Mouse (Mus musculus) lung, embryonic 14.5 days (tissue): Measurements from ENCODE around the gene Tbck. TPM values are rescaled to one million over a fixed set of nuclear protein-coding genes. Genes with fewer than 3 reads are reported as not detected.
A peak's percentile ranks its signal among the peaks of the same experiment; 100 is the strongest.

Source experiments
- ATAC-seq: fragments of 200-750 bp; cut with Nextera tagmentation; 2 replicates; pipeline ENCODE4 v1.8.0; 2017; ENCODE audit warnings: mild to moderate bottlenecking, moderate TSS enrichment, moderate library complexity; ENCODE audit not compliant: insufficient read depth
- DNase-seq: peaks from one replicate; pipeline ENCODE4 v3.0.0-alpha.2; 2015
- H3K27ac ChIP-seq: fragments of 300-500 bp; sonication (generic); 2 replicates; pipeline ENCODE4 v1.5.1; 2014; ENCODE audit warnings: low read depth, mild to moderate bottlenecking, moderate library complexity
- H3K27me3 ChIP-seq: fragments of 300-500 bp; sonication (generic); 2 replicates; pipeline ENCODE4 v1.6.1; 2014; ENCODE audit warnings: low read length, control low read depth; ENCODE audit not compliant: insufficient read depth
- H3K36me3 ChIP-seq: fragments of 300-500 bp; sonication (generic); 2 replicates; pipeline ENCODE4 v1.6.1; 2014; ENCODE audit warnings: control low read depth; ENCODE audit not compliant: insufficient read depth
- H3K4me1 ChIP-seq: fragments of 300-500 bp; sonication (generic); 2 replicates; pipeline ENCODE4 v1.6.1; 2014; ENCODE audit warnings: antibody characterized with exemption, control low read depth; ENCODE audit not compliant: insufficient read depth
- H3K4me2 ChIP-seq: fragments of 300-500 bp; sonication (generic); 2 replicates; pipeline ENCODE4 v1.6.1; 2014; ENCODE audit warnings: mild to moderate bottlenecking
- H3K4me3 ChIP-seq: fragments of 300-500 bp; sonication (generic); 2 replicates; pipeline ENCODE4 v1.5.1; 2014; ENCODE audit warnings: low read depth, low read length
- H3K9ac ChIP-seq: fragments of 300-500 bp; sonication (generic); 2 replicates; pipeline ENCODE4 v1.6.1; 2014
- H3K9me3 ChIP-seq: fragments of 300-500 bp; sonication (generic); 2 replicates; pipeline ENCODE4 v1.6.1; 2016; ENCODE audit warnings: low read depth, low read length, control low read depth
- CTCF ChIP-seq: IDR thresholded peaks from 2 replicates; pipeline ENCODE4 v1.5.1; 2016; ENCODE audit warnings: antibody characterized with exemption, low read depth
- WGBS: fragments of 180-500 bp; shearing (Covaris S2); extraction: QIAGEN DNeasy Blood & Tissue Kit; methylation state at CpG from one replicate; pipeline ENCODE4 v1.1.7; 2014; 5-methylcytosine and 5-hydroxymethylcytosine counted together
- polyA plus RNA-seq: library from polyadenylated mRNA; unstranded; fragments of >200 nt; fragmentation: Nextera tagmentation; extraction: Ambion mirVana; gene quantifications from 2 replicates; pipeline ENCODE4 v1.2.1, GENCODE M21; 2014

Gene Tbck
- polyA plus RNA-seq, 1 experiment from 2014 or later, result 19.6 TPM

DNA sequence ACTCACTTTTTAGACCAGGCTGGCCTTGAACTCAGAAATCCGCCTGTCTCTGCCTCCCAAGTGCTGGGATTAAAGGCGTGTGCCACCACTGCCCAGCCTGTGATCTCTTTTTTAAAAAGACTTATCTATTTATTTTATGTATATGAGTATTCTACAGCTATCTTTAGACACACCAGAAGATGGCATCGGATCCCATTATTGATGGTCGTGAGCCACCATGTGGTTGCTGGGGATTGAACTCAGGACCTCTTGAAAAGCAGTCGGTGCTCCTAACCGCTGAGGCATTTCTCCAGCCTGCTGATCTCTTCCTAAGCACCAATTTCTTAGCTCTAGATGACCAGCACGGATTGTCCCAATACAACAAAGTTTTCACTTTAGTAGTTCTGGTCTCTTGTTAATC is 30.0 kb upstream of the Tbck start:
- TF ChIP-seq CTCF, result no peak
- DNase-seq (no peak), ATAC-seq (no peak)
- H3K27ac ChIP-seq, result no peak overlapping the region
- WGBS, result 84% methylated on average over 7 of the region's 7 CpGs
- H3K9me3 ChIP-seq, result no peaks in the 10 kb centered on the region
- no peak overlapping the region for H3K4me3 ChIP-seq
- no peak overlapping the region for H3K4me2 ChIP-seq
- no peaks in the 10 kb centered on the region for H3K27me3 ChIP-seq
- H3K36me3 ChIP-seq, result peaks cover 6% of the 10 kb centered on the region; the same call in 1 of the 2 replicates
- no peak overlapping the region for H3K9ac ChIP-seq
- no peaks in the 10 kb centered on the region for H3K4me1 ChIP-seq

DNA sequence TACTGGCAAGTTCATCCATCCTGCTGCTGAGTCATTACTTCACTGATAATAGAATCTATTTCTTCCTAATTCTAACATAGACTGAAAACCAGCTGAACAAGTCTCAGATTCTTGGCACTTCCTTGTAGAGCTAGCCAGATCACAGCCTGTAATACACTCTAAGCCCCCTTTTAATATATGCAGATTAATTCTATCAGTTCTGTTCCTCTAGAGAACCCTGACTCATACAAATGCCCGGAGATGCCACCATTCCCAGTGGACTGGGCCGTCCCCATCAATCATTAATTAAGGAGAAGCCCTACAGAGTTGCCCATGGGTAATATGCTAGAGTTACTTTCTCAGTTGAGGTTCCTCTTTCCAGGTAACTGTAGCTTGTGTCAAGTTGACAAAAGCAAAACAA is 28.0 kb upstream of the Tbck start:
- DNase-seq (no peak), ATAC-seq (no peak)
- H3K4me1 ChIP-seq, result no peaks in the 10 kb centered on the region
- WGBS, result 80% methylated on average over 2 of the region's 2 CpGs
- H3K27ac ChIP-seq, result no peak overlapping the region
- no peak overlapping the region for H3K4me2 ChIP-seq
- H3K4me3 ChIP-seq, result no peak overlapping the region
- TF ChIP-seq CTCF, result no peak
- H3K27me3 ChIP-seq, result no peaks in the 10 kb centered on the region
- H3K9me3 ChIP-seq, result no peaks in the 10 kb centered on the region
- no peak overlapping the region for H3K9ac ChIP-seq
- peaks cover 25% of the 10 kb centered on the region for H3K36me3 ChIP-seq

DNA sequence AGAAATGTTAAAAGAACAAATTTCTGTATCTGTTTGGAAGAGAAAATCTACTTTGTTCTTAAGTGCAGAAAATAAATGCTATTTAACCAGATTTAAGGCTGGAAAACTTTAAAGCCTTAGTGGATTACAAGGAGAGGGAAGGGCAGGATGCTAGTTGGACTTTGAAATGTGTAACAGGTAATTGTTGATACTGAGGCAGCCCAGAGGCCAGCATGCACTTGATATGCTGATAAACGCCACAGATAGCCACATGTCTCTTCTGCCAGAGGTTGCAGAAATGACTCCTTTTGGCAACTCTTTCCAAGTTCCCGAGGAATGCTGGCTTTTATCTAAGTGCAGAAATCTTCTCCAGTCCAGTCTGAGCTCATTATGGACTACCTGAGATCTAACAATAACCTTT is 6.5 kb upstream of the Tbck start:
- no peak for ATAC-seq
- H3K4me1 ChIP-seq, result peaks cover 1% of the 10 kb centered on the region; the same call in 1 of the 2 replicates
- no peak overlapping the region for H3K4me2 ChIP-seq
- no peaks in the 10 kb centered on the region for H3K27me3 ChIP-seq
- no peak for DNase-seq
- no peak overlapping the region for H3K9ac ChIP-seq
- no peaks in the 10 kb centered on the region for H3K9me3 ChIP-seq
- 73% methylated on average over 2 of the region's 2 CpGs for WGBS
- no peak for TF ChIP-seq CTCF
- peaks cover 31% of the 10 kb centered on the region for H3K36me3 ChIP-seq
- H3K27ac ChIP-seq, result no peak overlapping the region
- no peak overlapping the region for H3K4me3 ChIP-seq

DNA sequence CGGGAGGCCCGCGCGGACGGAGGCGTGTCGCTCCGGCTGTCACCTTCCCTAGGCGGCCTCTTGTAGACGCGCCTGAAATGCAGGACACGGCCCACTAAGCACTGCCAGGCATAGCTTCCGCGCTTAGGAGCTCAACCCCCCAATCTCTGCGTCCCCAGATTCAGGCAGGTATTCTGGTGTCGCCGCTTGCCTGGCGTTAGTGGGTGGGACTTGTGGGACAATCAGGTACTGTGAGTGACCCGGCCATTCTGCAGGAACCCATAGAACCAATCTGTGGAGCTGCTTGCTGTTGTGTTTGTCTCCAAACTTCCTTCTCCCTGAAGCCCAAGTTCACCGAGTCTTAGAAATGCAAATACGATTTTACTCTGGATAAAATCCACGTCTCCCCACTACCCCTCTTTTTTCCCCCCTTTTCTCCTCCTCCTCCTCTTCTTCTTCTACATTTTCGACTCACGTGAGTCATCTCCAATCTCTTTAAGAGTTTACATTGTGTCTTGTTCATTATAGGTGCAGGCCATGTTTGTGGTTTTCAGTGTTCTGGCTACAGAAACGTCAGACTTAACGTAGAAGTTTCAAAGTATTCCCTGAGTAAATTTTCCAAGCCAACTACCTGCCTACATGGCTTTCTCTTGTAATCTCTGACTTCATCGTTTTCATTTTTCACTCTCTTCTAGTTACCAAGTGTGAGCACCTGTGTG is 436 bp downstream of the Tbck start, which contains the start of gene Aimp1:
TSS of gene Aimp1 (minus strand) at position 140 of the 698 bp plus-strand sequence.
- no peaks in the 10 kb centered on the region for H3K9me3 ChIP-seq
- H3K27me3 ChIP-seq, result no peaks in the 10 kb centered on the region
- no peak for ATAC-seq
- peak within 1 kb of the TSS; percentile 82 for H3K27ac ChIP-seq
- no peak for TF ChIP-seq CTCF
- DNase-seq, result peak; percentile 3
- peaks cover 5% of the 10 kb centered on the region; the same call in 1 of the 2 replicates for H3K36me3 ChIP-seq
- 2% methylated on average over 27 of the region's 27 CpGs for WGBS
- H3K4me3 ChIP-seq, result peak within 1 kb of the TSS; percentile 82
- H3K9ac ChIP-seq, result peak within 1 kb of the TSS; percentile 91
- H3K4me2 ChIP-seq, result peak within 1 kb of the TSS; percentile 69
- H3K4me1 ChIP-seq, result peaks cover 4% of the 10 kb centered on the region; the same call in 1 of the 2 replicates

DNA sequence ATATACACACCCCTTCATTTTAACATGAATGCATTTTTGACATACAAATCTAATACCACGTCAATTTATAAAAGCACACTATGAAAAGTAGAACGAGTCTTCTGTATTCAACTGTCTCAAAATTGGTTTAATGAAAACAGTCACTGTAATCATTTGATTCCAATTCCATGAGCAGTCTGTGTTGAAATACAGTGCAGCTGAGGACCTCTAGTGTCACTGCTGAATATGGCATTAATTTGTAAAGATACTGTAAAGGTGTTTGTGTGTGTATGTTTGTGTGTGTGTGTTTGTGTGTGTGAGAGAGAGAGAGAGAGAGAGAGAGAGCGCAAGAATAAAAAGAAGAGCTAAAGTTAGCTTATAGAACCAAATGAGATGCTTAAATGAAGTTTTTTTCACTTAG is 17.4 kb downstream of the Tbck start:
- Histone ChIP-seq H3K27ac (no peak overlapping the region), H3K9ac (no peak overlapping the region), H3K4me2 (no peak overlapping the region), H3K27me3 (no peaks in the 10 kb centered on the region), H3K9me3 (no peaks in the 10 kb centered on the region), H3K4me3 (no peak overlapping the region), H3K4me1 (no peaks in the 10 kb centered on the region), H3K36me3 (peaks cover 11% of the 10 kb centered on the region; the same call in 1 of the 2 replicates)
- DNase-seq (peak; percentile 74), ATAC-seq (no peak)
- WGBS, result 73% methylated on average over 3 of the region's 3 CpGs
- TF ChIP-seq CTCF, result peak; percentile 67

DNA sequence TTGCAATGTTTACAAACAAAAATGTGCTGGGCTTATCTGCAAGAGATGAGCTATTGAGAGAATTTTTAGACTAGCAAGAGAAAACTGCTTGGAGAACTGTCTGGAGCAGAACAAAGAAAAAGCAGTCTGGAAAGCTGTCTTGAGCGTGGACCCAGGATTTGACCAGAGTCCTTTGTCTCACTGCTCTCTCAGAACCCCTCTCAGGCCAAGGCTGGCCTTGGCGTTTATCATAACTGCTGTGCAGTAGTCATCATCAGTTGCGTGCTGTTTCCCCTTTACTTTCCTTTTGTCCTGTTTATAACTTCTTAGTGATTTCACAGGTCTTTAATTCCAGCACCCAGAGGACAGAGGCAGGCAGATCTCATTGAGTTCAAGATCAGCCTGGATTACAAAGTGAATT is 20.3 kb downstream of the Tbck start:
- ATAC-seq, result no peak
- no peak for DNase-seq
- H3K4me1 ChIP-seq, result no peaks in the 10 kb centered on the region
- no peak for TF ChIP-seq CTCF
- peaks cover 9% of the 10 kb centered on the region; the same call in 1 of the 2 replicates for H3K36me3 ChIP-seq
- no peak overlapping the region for H3K27ac ChIP-seq
- H3K9ac ChIP-seq, result no peak overlapping the region
- no peaks in the 10 kb centered on the region for H3K9me3 ChIP-seq
- no peak overlapping the region for H3K4me3 ChIP-seq
- H3K4me2 ChIP-seq, result no peak overlapping the region
- no peaks in the 10 kb centered on the region for H3K27me3 ChIP-seq
- WGBS, result 78% methylated on average over 3 of the region's 3 CpGs

DNA sequence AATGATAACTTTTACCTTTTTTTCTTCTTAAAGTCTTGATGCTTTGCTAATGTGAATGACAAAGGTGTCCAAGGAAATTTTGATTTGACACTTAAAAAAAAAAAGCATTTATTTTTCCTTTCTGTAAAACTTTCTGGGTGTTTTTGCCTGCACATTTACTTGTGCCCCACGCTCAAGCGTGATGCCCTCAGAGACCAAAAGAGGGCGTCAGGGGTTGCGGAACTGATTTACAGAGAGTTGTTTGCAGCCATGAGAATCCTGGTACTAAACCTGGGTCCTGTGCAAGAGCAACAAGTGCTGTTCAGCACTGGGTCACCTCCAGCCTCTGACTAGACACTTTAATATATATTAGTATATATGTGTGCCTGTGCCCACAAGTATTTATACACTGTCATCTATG is 23.0 kb downstream of the Tbck start:
- Histone ChIP-seq H3K9ac (no peak overlapping the region), H3K27ac (no peak overlapping the region), H3K9me3 (no peaks in the 10 kb centered on the region), H3K36me3 (peaks cover 6% of the 10 kb centered on the region; the same call in 1 of the 2 replicates), H3K4me1 (no peaks in the 10 kb centered on the region), H3K4me2 (no peak overlapping the region), H3K27me3 (no peaks in the 10 kb centered on the region), H3K4me3 (no peak overlapping the region)
- 82% methylated on average over 4 of the region's 4 CpGs for WGBS
- no peak for DNase-seq
- ATAC-seq, result no peak
- no peak for TF ChIP-seq CTCF
